Mouse (Mus musculus) G1E (cell line): ENCODE data around the gene Tent4a.

Experiments used
- CTCF ChIP-seq: IDR thresholded peaks from 2 replicates; pipeline ENCODE4 v1.5.1; 2012; ENCODE audit warnings: low read depth, low read length, inconsistent platforms, mixed read lengths
- GATA1 ChIP-seq: IDR thresholded peaks from 2 replicates; pipeline ENCODE4 v1.6.1; 2012; ENCODE audit warnings: borderline replicate concordance, low read length, inconsistent platforms, mixed read lengths
- POLR2AphosphoS5 ChIP-seq: IDR thresholded peaks from 2 replicates; pipeline ENCODE4 v1.6.1; 2012; ENCODE audit warnings: low read depth, low read length, inconsistent platforms; ENCODE audit not compliant: insufficient replicate concordance
- TAL1 ChIP-seq: conservative IDR thresholded peaks from 2 replicates; pipeline ENCODE4 v1.6.1; 2012; ENCODE audit warnings: low read depth, low read length, inconsistent platforms, mixed read lengths

DNA sequence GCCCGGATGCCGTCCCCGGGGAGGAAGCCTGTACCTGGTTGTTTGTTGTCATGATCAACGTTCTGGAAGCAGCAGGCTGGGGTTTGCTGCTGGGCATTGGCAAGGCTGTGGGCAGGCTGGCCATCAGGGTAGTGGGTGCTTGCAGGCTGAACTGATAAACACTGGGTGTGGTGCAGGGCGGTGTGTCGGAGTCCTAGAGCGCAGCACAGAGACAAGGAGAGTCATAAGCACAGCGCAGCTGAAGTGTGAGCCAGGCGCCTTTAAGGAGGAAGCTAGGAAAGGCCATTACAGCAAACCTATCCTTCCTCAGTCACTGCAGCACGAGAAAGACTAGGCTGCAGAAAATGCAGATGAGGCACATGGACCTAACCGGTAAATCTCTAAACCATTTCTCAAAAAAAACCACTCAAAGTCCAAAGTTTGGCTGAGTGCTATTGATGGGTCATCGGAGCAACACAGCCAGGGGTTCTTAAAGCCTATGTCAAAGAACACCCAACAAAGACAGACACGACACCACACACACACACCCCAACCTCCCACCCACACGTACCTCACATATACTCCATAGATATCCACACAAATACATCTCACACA is 32.2 kb downstream of the Tent4a start:
- TF ChIP-seq CTCF = no peak
- TF ChIP-seq POLR2AphosphoS5 = no peak
- TF ChIP-seq GATA1 = no peak
- TF ChIP-seq TAL1 = no peak
